Mouse (Mus musculus): ENCODE data around the gene Pttg1.

DNA sequence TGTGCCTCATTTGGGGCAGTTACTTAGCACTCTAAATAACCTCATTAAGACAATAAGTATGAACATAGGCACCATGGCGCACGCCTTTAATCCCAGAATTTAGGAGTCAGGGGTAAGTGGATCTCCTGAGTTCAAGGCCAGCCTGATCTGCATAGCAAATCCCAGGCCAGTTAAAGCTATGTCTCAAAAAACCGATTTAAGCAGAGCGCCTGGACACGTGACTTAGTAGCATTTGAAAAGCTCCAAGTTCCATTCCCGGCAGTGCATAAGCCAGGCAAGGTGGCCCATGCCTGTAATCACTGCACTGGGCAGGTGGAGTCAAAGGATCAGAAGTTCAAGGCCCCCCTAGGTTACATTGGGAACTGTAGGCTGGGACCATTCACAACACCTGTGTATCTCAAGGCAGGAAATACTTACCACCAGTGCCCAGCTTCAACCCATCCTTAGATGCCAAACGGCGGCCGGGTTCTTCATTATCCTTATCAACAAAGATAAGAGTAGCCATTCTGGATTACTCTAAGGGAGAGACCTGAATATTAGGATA is 813 bp downstream of the Pttg1 start:
- TF ChIP-seq CTCF (conservative IDR thresholded peaks at IDR 0.05 in 1 of 2, IDR thresholded peaks at IDR 0.05 in 1 of 2; ENCODE audit: low read depth in 2 of 2, low read length in 2 of 2) (no peak), TCF12 (IDR thresholded peaks at IDR 0.05; ENCODE audit: low read depth, low read length) (no peak), POLR2A (IDR thresholded peaks at IDR 0.05; ENCODE audit: low read depth, low read length) (no peak), NRF1 (IDR thresholded peaks at IDR 0.05; ENCODE audit: low read depth, low read length) (no peak), CHD1 (IDR thresholded peaks at IDR 0.05; ENCODE audit: low read depth, low read length) (no peak), EP300 (IDR thresholded peaks at IDR 0.05; ENCODE audit: low read length) (no peak), SIN3A (IDR thresholded peaks at IDR 0.05; ENCODE audit: low read length) (no peak), MEF2A (IDR thresholded peaks at IDR 0.05; ENCODE audit: borderline replicate concordance, low read depth, low read length) (no peak), RAD21 (IDR thresholded peaks at IDR 0.05; ENCODE audit: low read depth, low read length) (no peak), ELF1 (IDR thresholded peaks at IDR 0.05; ENCODE audit: low read depth, low read length) (no peak)
